Mouse (Mus musculus) layer of hippocampus, adult 8-10 months (tissue): ENCODE data around the gene Orc3. TPM values are rescaled to one million over a fixed set of nuclear protein-coding genes. Genes with fewer than 3 reads are reported as not detected.

ENCODE experiments used
- DNase-seq, 2 experiments: peaks; one replicate each; pipeline ENCODE4 v3.0.0; 2022; ENCODE audit warnings: low spot score in 2 of 2
- total RNA-seq, 4 experiments: library from RNA; stranded (reverse); gene quantifications; 2 replicates each; pipeline ENCODE4 v1.2.4; 2022

Gene Orc3
- 10 to 100 TPM; 53.1 to 61.6 (median 58.3) TPM for total RNA-seq

DNA sequence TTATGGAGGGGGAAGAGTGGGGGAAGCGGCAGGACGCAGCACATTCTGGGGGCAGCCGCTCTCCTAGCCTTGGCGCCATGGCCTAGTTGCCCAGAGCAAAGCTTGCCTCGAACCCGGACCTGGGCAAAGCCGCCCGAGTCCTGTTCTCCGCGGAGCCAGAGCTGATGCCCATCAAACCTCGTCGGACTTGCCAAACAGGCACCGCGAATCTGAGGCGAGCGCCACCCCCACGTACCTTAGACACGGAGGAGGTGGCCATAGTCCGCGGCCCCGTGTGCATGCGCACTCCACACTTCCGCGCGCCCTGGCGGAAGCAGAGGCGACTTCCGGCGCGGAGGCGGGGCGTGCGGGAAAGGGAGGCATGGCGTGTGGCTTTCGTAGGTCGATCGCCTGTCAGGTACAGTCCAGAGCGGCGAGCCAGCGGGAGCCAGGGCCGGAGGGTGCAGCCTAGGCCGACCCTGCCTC lies at the start of gene Orc3, which contains the start of gene Rars2:
Gene Orc3 (minus strand): TSS at position 315 of the 465 bp plus-strand sequence.
Gene Rars2 (plus strand): TSS at position 328 of the 465 bp plus-strand sequence.
- DNase-seq: peak; percentile 81 to 90

GRCm38 (mm10) chr4:34661927-34662326 lies 47.2 kb upstream of the Orc3 start:
- no peak for DNase-seq

DNA sequence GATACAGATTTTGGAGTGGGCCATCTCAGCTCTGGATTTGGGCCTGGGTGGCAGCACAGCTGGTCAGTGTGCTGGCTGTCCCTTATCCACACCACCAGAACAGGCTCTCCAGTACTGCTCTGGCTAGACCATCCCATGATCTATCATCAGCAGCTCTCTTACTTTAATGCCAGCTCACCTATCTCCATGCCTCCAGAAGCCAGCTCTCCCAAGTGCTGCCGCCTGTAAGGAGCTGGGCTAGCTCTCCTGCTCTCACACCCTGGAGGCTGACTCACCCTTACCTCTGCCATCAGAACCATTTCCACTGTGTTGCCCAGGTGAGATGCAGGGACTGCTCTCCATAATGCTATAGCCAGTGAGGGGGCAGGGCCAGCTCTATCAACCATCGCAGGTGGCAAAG lies 46.8 kb upstream of the Orc3 start:
- DNase-seq: no peak

- DNase-seq: no peak
These were observed 44.3 kb upstream of the Orc3 start for GRCm38 (mm10) chr4:34659012-34659411.

GRCm38 (mm10) chr4:34656101-34656500 lies 41.4 kb upstream of the Orc3 start:
- no peak for DNase-seq

DNA sequence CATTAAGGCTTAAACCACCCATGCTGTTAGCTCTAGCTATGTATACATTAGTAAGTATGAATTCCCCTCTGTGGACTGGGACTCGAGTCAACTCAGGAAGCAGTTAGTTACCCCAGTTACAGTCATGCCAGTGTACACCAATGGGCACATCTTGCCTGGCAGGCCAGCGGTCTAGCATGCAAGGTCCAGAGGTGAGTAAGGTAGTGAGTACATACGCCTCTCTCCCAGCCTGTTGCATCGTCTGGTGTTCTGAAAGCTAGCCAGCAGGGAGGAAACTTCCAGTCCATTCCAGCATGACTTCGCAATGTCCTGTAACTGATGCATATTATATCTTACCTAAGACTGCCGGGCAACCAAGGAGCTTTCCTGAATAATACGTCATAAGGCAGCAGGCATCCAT lies 38.4 kb upstream of the Orc3 start:
- DNase-seq: no peak

GRCm38 (mm10) chr4:34644779-34645178 lies 30.0 kb upstream of the Orc3 start:
- DNase-seq: no peak

- DNase-seq: no peak
These were observed 26.0 kb upstream of the Orc3 start for GRCm38 (mm10) chr4:34640731-34641130.

DNA sequence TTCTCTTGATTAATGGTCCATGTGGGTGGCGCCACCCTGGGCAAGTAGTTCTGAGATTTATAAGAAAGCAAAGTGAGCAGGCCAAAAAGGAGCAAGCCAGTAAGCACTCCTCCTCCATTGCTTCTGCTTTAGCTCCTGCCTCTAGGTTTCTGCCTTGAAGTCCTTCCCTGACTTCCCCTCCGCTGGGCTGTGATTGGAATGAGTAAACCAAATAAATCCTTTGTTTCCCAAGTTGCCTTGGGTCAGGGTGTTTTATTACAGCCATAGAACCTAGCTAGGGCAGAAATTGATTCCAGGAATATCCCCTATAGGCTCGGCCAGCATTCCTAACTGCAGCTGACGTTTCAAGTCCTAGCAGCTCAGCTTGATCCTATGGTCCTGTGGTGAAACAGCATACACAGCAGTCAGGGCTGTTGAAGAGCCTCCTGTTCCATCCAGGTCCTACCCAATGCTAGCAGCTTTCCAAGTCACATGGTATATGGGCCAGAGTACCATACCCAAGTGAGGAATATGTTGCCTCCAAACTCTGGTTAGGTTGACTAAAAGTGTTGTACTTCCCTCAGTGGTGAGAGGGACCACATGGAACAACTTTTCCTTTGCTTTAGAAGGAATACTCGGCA lies 25.1 kb upstream of the Orc3 start:
- DNase-seq: no peak

GRCm38 (mm10) chr4:34637851-34638250 lies 23.1 kb upstream of the Orc3 start:
- DNase-seq: peak in 1 of 2 experiments; percentile 34

GRCm38 (mm10) chr4:34637386-34637785 lies 22.6 kb upstream of the Orc3 start:
- DNase-seq: no peak

DNA sequence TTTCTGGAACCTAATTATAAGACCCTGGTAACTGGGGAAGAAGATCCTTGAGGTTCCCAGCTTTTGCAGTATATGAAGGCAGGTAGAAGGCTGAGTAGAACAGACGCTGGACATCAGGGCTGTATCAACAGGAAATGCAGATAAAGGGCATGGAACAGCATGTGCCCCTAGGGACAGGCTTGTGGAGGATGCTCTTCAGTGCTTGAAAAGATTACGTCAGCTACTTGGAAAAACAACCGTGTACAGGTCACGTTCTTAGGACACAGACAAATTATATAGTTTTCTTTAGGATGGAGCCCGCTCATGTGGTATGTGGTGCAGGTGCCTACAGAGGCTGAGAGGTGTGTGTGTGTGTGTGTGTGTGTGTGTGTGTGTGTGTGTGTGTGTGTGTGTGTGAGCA lies 21.3 kb upstream of the Orc3 start:
- no peak for DNase-seq

DNA sequence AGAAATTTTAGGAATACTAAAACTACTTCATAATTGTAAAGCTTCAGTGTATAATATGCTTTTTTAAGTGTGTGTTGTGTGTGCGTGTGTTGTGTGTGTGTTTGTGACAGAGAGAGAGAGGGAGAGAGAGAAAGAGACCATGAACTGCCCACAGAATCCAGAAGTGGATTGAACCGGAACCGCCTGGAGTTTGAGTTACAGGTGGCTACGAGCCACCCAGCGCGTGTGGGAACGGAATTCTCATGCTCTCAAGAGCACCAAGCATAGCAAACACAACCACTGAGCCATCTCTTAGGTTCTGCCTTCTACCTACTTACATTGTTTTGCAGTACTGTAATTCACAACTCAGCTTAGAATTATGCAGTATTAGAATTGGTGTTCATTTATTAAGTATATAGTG lies 19.4 kb upstream of the Orc3 start:
- no peak for DNase-seq

DNA sequence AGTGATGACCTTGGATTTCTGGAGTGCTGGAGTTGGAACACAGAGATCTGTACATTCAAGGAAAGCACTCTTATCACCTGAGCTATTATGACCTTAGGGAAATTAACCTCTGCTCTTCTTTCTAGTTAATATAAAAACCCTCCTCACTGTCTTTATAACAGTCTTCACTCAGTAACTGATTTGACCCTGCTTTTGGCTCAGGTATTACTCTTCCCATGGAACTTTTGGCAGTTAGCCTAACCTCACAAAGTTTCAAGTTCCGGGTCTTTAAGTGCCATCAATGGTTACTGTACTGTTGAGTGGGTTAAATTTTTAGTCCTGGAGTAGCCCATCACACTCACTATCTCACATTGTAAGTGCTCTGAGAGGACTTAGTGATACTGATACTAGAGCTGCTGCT lies 15.2 kb upstream of the Orc3 start:
- DNase-seq: no peak

DNA sequence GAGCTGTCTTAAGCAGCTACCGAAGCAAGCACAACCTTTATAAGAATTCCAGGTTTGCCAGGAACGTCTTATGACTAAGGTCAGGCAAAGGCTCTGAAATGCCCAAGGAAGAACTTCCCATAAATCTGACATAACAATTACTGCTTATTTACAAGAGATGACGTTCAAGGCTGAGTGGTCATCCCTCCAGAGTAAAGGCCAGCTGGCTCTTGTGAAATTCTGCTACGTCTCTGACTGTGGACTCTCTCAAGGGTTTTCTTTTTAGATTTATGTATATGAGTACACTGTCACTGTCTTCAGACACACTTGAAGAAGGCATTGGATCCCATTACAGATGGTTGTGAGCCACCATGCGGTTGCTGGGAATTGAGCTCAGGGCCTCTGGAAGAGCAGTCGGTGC lies 11.7 kb upstream of the Orc3 start:
- DNase-seq: no peak

DNA sequence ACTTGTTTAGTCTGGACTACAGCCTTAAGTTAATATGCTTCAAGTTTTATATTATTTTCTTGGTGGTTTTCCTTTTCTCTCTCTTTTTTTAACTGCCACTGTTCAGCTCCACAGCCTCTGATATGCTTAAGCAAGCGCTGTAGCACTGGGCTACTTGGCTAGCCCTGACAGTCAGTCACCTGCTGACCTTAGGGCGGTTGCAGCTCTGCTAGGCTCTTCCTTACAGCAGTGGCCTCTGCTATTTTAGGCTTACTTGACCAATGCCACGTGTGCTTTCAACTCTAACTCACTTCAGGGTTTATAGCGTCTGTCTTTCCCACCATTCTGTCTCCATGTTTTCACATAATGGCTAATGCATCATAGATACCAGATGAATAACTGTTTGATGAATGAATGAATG lies 10.8 kb upstream of the Orc3 start:
- no peak for DNase-seq

- DNase-seq: no peak
These were observed 1.4 kb upstream of the Orc3 start for GRCm38 (mm10) chr4:34616146-34616545.

DNA sequence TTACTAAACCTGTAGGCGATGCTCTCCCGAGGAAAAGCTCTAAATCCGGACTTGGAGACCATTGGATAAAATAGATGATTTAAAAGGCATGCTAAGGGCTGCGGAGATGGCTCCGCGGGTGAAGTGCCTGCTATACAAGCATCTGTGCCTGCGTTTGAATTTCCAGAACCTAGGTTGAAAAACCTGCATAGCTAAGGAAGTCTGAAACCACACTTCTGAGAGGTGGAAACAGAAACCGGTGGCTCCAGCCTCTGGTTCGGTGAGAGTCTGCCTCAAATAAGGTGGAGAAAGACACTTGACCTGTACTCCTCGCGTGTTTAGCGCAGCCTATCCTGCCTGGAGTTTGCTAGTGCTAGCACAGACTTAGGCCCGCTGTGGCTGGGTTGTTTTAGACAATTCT lies 559 bp upstream of the Orc3 start:
- no peak for DNase-seq

- no peak for DNase-seq
These were observed 1.1 kb downstream of the Orc3 start for GRCm38 (mm10) chr4:34613571-34614145.

- DNase-seq: no peak
These were observed 8.1 kb downstream of the Orc3 start for GRCm38 (mm10) chr4:34606658-34607057.

GRCm38 (mm10) chr4:34603123-34603522 lies 11.6 kb downstream of the Orc3 start:
- DNase-seq: no peak

- DNase-seq: no peak
These were observed 29.7 kb downstream of the Orc3 start for GRCm38 (mm10) chr4:34584871-34585607.

GRCm38 (mm10) chr4:34583427-34583826 lies 31.3 kb downstream of the Orc3 start:
- no peak for DNase-seq
